Mouse (Mus musculus) right cerebral cortex, postnatal 14 days (tissue): ENCODE measurements around the gene Aspdh.

Source experiments
- DNase-seq: peaks from one replicate; pipeline ENCODE4 v3.0.0; 2022

Aspdh gene

DNA sequence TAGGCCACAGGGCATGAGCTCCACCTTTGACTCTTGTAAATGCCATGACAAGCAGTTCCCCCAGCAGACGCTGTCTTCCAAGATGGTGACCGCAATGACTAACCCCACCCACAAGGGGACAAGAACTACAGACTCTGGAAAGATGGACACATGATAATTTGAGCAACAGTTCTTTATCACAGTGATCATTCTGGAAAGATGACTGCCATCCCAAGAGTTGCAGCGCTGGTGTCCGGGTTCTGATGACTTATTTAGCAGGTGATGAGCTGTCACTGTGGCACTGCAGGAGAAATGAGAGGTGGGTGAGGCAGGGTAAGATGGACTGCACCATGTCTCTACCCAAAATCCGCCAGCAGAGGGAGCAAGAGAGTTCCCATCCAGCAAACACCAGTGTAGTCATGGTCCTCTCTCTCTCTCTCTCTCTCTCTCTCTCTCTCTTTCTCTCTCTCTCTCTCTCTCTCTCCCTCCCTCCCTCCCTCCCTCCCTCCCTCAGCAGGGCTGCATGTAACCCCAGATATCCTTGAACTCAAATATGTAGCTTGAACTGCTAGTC is 36.4 kb downstream of the Aspdh start:
- DNase-seq, result peak; percentile 80

DNA sequence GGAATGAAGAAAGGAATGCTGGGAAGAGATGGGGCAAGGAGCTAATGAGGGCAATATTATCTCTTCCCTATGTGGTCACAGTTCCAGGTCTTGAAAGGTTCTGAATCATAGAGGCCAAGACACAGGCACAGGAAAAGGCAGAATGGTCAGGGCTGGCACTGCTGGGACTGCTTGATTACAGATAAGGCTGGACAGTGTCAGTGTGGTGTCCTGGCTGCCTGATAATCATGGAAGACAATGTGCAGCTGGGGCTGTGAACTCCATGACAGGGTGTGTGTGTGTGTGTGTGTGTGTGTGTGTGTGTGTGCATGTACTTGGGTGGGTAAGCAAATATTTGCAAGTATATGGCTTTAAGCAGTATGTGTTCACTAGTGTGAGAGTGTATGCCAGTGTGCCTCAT is 42.3 kb downstream of the Aspdh start:
- DNase-seq, result no peak
